Mouse (Mus musculus): ENCODE results near the gene Psmb6. TPM values are rescaled to one million over a fixed set of nuclear protein-coding genes. Genes with fewer than 3 reads are reported as not detected.

Gene Psmb6
- polyA plus RNA-seq, 1 experiment: 27.3 TPM

GRCm38 (mm10) chr11:70573872-70574271 is 48.7 kb downstream of the Psmb6 start:
- Histone ChIP-seq H3K36me3 (ENCODE audit: control insufficient read depth) (no peaks in the 10 kb centered on the region; the same call in none of the 2 replicates), H3K4me1 (ENCODE audit: control insufficient read depth) (peaks cover 49% of the 10 kb centered on the region), H3K27me3 (ENCODE audit: control insufficient read depth) (no peaks in the 10 kb centered on the region), H3K9me3 (ENCODE audit: control insufficient read depth, low read length) (no peaks in the 10 kb centered on the region), H3K4me3 (replicated peaks) (no peak overlapping the region)
- TF ChIP-seq TAL1 (IDR thresholded peaks at IDR 0.05; ENCODE audit: low read length) (no peak), GATA1 (IDR thresholded peaks at IDR 0.05; ENCODE audit: low read length) (no peak)

GRCm38 (mm10) chr11:70577201-70577600 is 52.0 kb downstream of the Psmb6 start:
- H3K36me3 ChIP-seq (ENCODE audit: control insufficient read depth): no peaks in the 10 kb centered on the region; the same call in none of the 2 replicates
- H3K27me3 ChIP-seq (ENCODE audit: control insufficient read depth): no peaks in the 10 kb centered on the region
- H3K4me1 ChIP-seq (ENCODE audit: control insufficient read depth): peaks cover 25% of the 10 kb centered on the region
- no peaks in the 10 kb centered on the region for H3K9me3 ChIP-seq (ENCODE audit: control insufficient read depth, low read length)
- H3K4me3 ChIP-seq (replicated peaks): no peak overlapping the region
- TF ChIP-seq GATA1 (IDR thresholded peaks at IDR 0.05; ENCODE audit: low read length): no peak
- TF ChIP-seq TAL1 (IDR thresholded peaks at IDR 0.05; ENCODE audit: low read length): no peak

Other genes starting within 250 kb of the Psmb6 start
- not detected in 2 replicates for gene Alox12e, start 202.7 kb upstream of the Psmb6 start, polyA plus RNA-seq (2012)
- 0.03 TPM in 1 of 2 replicates, not detected in the other for gene Alox15, start 173.3 kb upstream of the Psmb6 start, polyA plus RNA-seq (2012)
- gene Pelp1, start 115.3 kb upstream of the Psmb6 start, polyA plus RNA-seq (2012): 2.9 and 3.5 TPM in 2 replicates
- gene Arrb2, start 92.7 kb upstream of the Psmb6 start, polyA plus RNA-seq (2012): 7.9 and 11.5 TPM in 2 replicates
- 1.1 and 2.3 TPM in 2 replicates for gene Med11, start 73.4 kb upstream of the Psmb6 start, polyA plus RNA-seq (2012)
- 0.02 TPM in 1 of 2 replicates, not detected in the other for gene Zmynd15, start 65.9 kb upstream of the Psmb6 start, polyA plus RNA-seq (2012)
- not detected in 2 replicates for gene Cxcl16, start 65.4 kb upstream of the Psmb6 start, polyA plus RNA-seq (2012)
- gene Tm4sf5, start 20.1 kb upstream of the Psmb6 start, polyA plus RNA-seq (2012): not detected in 2 replicates
- not detected in 2 replicates for gene Vmo1, start 10.8 kb upstream of the Psmb6 start, polyA plus RNA-seq (2012)
- 0.10 TPM in 1 of 2 replicates, not detected in the other for gene Gltpd2, start 6.2 kb upstream of the Psmb6 start, polyA plus RNA-seq (2012)
- not detected in 2 replicates for gene Gm40193, start 7.6 kb downstream of the Psmb6 start, polyA plus RNA-seq (2012)
- gene Pld2, start 14.7 kb downstream of the Psmb6 start, polyA plus RNA-seq (2012): 0.01 TPM in 1 of 2 replicates, not detected in the other
- gene Mink1, start 37.5 kb downstream of the Psmb6 start, polyA plus RNA-seq (2012): 1.1 and 1.2 TPM in 2 replicates
- not detected in 2 replicates for gene 4930544D05Rik, start 90.5 kb downstream of the Psmb6 start, polyA plus RNA-seq (2012)
- 0.06 TPM in 1 of 2 replicates, not detected in the other for gene Chrne, start 93.8 kb downstream of the Psmb6 start, polyA plus RNA-seq (2012)
- gene Gp1ba, start 113.8 kb downstream of the Psmb6 start, polyA plus RNA-seq (2012): 0.12 TPM in 2 replicates
- 24.0 and 33.2 TPM in 2 replicates for gene Rnf167, start 121.9 kb downstream of the Psmb6 start, polyA plus RNA-seq (2012)
- 2.2 and 2.4 TPM in 2 replicates for gene Slc25a11, start 122.1 kb downstream of the Psmb6 start, polyA plus RNA-seq (2012)
- gene Pfn1, start 129.3 kb downstream of the Psmb6 start, polyA plus RNA-seq (2012): 240 and 308 TPM in 2 replicates
- gene Eno3, start 131.8 kb downstream of the Psmb6 start, polyA plus RNA-seq (2012): 0.74 and 0.78 TPM in 2 replicates
- 11.0 and 18.1 TPM in 2 replicates for gene Spag7, start 144.0 kb downstream of the Psmb6 start, polyA plus RNA-seq (2012)
- gene Camta2, start 162.7 kb downstream of the Psmb6 start, polyA plus RNA-seq (2012): 0.30 and 0.36 TPM in 2 replicates
- not detected in 2 replicates for gene Inca1, start 174.8 kb downstream of the Psmb6 start, polyA plus RNA-seq (2012)
- gene Kif1c, start 175.2 kb downstream of the Psmb6 start, polyA plus RNA-seq (2012): 0.31 and 0.32 TPM in 2 replicates
- gene Zfp3, start 238.8 kb downstream of the Psmb6 start, polyA plus RNA-seq (2012): 0.04 TPM in 1 of 2 replicates, not detected in the other